Mouse (Mus musculus): ENCODE measurements around the gene Trp53.

- TF ChIP-seq GATA1 (IDR thresholded peaks at IDR 0.05; ENCODE audit: borderline replicate concordance, low read length): no peak
- TF ChIP-seq FLI1 (IDR thresholded peaks at IDR 0.05; ENCODE audit: low read length): no peak
Observed at GRCm38 (mm10) chr11:69623006-69623405, 42.8 kb downstream of the Trp53 start.

Measured in megakaryocyte, embryonic 14.5 days (primary cell).